Mouse (Mus musculus) adipocyte (in vitro differentiated cells): ENCODE measurements at regions not wholly inside any gene's neighbourhood (a gene's known extent, or its start where the extent isn't known, plus 50 kb on each side); places are given as distances from the start of the nearest gene placed in this dataset.

ENCODE experiments used
- DNase-seq: peaks from one replicate; pipeline ENCODE4 v3.0.0-alpha.2; 2016; ENCODE audit warnings: low spot score

DNA sequence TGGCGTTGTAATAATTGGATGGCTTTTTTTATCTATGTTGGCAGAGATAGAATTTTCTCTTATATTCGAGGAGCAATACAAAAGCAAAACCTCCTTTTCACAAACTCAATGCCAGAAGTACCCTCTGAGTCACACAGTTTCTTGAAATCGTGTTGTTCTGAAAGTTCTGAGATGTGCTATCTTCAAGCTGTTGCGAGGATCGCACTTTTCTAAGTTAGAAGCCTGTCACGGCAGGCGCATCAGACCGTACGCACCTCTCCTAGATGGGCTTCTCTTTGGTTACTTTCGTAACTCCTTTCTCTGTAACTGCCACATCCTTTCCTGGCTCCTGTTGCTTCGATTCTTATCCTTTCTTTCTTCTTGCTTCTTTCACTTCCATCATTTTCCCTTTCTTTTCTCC lies 271.2 kb upstream of the Arrdc3 start:
- no peak for DNase-seq

DNA sequence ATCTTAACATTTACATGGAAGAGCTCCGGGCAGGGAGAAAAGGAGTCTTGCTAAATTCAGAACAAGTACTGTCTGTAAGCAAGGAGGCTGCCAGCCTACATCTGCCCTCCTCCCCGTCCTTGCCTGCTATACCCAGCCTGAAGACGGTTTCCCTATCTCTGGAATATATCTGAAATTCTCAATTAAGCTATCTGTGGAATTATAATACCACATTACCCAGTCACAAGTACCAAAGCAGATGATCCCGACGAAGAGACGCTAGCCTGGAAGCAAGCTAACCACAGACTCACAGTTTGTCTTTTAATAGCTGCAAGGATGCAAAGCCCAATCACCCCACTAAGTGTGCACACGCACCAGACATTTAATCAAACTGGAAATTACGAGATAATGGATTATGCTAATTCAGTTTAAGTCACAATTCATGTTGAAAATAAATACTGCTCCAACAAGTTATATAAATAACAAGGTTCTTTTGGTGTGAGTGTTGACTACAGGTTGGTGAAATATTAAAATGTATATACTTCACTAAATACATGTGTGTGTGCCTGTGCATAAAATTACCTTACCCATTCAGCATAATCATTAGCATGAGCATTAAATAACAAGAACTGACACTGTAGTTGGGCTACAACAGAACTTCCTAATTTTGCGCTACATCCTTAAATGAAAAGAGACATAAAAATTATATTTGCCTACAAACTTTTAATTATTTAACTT lies 269.9 kb upstream of the Arrdc3 start:
- DNase-seq, result no peak

DNA sequence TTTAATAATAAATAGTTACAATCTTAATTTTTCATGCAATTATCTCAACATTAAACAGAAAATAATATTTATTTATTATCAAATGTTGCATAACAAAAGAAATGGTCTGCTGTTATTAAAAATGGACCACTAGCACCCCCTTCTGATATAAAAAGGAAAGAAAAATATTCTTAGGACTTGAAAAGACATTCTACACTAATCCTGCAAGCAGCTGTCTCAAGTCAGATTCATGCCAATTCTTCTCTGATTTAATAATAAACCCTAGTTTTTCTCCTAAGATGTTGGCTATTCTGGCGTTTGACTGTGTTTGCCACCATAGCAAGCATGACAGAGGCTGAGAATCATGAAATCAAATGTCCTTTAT lies 269.3 kb upstream of the Arrdc3 start:
- peak; percentile 48 for DNase-seq

DNA sequence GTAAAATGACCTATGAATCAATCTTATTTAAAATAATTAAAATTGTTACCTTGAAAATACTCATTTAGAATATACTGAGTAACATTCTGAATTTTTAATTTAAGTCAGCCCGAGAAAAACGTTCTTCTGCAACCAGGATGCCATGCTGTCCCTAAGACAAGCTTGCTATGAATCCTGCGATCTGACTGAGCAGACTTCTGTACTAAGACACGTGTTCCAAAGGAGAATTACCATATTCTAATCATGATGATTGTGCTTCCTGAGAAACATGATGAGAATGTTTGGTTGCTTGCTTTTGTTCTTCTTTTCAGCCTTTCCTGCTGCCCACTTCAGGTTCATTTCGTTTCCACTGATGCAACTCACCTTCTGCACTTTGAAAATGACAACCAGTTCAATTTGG lies 268.2 kb upstream of the Arrdc3 start:
- DNase-seq, result no peak

DNA sequence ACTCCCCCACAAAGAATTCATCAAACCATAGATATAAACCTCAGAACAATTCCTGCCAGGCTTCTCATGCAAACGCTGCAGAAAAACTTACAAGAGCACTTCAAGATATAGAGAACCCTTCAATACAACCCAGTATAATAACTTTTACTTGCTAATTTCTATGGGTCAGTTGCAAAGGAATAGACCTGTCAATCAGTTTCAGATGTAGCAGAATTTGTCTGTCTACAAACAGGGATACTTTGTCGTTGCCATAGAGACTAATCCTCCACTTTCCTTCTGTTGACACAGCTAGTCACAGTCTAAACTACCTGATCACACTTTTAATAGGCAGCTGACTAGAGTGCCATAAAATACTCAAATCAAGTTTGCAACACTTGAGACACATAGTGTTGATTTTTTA lies 260.2 kb upstream of the Arrdc3 start:
- DNase-seq, result no peak

DNA sequence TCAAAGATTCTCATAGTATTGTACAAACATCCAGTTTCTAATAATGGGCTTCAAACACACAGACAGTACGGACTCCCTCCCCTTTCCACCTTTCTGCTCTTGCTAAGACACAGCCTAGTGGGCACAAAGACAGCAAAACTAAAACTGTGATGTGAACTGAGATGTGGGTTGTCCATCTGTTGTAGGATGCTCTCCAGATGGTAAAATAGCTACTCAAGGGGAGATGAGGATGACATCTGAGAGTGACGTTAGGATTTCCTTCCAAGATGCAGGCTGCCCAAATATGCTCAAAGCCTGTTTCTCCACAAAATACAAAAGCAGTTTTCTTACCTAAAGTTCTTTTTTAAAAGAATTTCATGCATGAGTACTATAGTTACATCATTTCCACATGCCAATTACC lies 241.8 kb upstream of the Arrdc3 start:
- no peak for DNase-seq

DNA sequence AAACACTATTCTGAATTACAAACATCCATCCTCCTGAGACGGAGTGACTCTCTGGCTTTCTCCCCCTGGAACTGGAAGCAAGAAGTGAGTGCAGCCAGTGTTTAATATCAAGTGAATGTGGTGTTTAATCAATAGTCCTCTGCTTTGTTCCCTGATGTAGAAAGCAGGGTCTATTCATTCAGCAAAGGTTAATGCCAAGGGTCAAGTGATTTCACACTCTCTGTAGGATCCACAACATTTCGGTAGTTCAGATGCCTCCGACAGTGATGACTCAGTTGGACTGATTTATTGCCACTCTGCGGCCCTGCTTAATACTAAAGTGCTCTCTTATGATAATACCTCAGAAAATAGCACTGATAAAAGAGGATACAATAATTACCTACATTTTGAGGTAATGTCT lies 235.6 kb upstream of the Arrdc3 start:
- no peak for DNase-seq

DNA sequence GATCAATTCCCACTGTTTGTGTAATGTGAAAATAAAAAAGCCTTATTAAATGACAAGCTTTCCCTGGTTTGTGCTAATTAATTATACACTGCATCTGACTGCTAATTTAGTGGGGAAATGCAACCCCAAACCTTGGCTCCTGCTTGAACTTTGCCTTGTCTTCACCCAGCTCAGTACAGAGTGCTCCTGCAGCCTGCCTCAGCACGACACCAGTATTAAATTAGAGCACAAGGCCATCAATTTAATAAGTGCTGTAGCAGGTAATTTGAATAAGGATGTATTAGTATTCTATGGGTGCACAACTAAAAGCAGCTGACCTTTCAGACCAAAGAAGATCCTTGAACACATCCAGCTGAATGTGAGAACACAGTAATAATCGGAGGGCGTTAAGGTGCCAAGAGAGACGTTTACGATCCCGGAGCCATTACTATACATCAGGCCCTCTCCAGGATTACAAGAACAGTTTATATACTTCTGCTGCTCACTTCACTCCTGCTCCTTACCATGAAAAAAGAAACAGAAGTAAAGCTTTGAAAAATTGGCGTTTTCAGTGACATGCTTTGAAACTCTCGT lies 230.1 kb upstream of the Arrdc3 start:
- no peak for DNase-seq

DNA sequence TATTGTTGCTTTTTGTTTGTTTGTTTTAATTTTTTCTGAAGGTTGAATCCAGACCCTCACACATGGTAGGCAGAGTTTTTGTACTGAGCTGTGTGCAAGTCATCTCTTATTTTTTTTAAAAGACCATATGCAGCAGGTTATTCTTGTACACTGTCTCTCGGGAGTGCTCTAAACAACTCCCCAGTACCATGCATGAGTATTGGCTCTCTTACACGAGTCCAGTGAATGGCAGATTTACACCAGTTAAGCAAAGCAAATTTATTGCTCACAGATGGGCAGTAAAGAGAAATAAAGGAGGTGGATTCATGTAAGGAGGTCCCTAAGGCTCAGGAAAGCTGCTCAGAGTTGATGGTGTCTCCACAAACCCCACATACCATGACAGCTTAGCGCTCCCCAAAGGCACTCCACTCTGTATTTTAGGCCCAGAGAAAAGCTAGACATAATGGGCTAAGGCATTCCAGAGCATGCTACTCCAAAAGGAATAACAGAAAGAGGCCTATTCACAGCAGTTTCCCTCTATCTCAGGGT lies 216.9 kb upstream of the Arrdc3 start:
- DNase-seq, result no peak

DNA sequence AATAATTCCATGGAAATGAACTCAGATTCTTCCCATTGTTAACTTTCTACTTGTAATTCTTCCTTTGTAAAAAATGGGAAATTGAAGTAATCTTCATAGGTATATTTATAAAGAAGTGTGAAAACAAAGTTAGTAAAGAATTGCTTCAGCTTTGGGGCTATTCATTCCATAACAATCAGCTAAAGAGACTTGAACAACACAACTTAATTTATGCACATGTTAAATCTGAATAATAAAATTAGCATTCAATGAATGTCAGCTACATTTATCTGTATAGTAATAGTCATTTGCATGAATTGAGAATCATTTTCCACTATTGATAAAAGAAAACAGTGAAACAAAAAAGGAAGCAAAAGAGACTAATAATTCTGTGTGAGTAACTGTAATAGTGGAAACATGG lies 193.3 kb upstream of the Arrdc3 start:
- no peak for DNase-seq

DNA sequence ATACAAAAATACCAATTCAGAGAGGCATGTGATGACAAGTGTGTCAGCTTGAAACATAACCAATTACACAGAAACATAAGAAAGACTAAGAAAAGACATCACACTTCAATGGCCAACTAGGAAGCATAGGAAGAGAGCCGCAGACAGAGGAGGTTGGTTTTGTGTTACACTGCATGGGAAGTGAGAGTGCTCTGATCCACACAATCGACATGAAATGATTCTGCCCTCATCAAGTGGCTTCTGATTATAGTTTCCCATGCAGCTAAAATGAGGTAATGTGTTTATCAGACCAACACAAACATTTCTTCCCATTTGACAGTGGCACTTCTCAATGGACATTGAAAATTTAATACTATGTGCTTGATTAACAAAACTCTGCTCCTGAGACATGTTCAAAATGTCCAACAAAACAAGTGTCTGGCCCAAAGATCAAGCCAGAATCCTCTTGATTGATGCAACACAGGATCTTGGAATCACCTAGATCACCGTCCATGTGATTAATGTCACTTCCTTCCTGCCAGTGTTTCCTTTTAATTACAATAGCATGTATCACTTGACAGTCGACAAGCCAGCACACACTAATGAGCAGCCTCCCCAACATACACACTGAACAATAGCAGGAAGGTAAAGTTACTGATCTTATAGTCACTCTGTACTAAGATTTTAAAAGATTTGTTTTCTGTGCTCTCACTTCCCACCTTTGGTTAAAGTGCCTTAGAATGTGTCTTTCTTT lies 192.4 kb upstream of the Arrdc3 start:
- DNase-seq, result no peak

DNA sequence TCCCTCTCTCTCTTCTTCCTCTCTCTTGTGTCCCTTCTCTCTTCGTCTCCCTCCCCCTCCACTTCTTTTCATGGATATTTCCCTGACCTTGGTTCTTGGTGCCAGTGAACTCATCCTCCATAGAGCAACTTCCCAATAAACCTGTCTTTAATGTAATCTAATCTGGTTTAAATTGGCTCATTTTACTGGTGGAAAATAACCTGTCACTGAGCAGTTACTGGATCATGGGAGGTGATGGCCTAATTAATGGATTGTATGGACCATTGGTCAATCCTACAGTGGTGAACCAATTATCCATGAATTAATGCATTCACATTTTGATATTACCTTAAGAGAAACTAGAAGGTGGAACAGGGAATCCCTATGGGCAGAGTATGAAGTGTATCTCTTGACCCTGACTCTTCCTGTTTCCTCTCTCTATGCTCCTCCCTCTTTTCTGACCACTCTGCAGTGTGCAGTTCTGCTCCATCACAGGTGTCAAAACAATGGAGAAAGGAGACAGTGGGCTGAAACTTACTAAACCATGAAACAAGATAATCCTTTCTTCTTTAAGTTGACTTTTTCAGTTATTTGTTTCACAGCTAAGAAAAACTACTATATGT lies 187.5 kb upstream of the Arrdc3 start:
- no peak for DNase-seq

DNA sequence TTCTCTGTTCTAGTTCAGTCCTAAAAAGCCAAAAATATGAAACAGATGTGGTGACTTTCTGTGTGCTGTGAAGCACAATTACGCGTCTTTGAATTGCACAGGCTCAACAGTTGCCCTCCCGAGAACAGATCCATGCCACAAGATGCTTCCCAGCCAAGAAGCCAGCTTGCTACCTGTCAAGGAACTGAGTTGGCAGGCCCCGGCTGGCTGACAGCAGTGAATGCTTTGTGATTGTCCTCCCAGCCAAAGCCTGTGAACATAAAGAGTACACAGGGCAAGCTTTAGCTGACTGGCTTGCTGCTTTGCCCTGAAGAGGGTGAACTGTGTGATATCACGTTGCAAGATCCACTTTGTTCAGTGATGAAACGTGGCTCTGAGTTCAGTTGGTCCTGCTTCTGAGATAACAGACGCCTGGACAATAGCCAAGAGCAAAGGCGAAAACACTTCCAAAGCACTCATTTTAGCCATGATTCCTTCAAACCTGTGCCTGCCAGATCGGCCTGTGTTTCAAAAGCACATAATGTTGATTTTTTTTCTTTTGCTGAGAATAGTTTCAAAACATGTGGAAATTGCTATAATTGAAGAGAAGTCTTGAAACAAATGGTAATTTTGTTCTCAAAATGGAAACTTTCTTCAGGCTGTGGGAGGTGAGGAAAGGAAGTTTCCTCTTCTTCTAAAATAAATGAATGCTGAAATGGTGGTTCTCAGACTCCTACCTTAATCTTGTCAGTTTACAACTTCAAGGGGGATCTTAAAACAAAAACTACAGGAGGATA lies 173.5 kb upstream of the Arrdc3 start:
- DNase-seq, result no peak

DNA sequence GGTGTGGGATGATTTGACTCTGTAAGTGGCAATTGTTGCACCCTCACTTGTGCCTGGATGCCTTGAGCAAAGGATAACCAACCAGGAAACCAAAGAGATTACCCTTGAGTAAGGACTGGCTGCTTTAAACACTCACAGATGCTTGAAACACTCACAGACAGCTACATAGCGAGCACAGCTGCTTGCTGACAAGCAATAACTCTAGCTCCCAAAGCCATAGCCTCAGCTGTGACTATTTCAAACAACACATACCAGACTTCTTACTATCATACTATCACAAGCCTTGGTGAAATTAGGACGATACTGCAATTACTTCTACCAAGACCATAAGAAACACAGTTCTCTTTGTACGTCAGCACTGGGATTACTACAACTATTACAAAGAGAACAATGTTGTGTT lies 163.9 kb upstream of the Arrdc3 start:
- DNase-seq, result no peak

DNA sequence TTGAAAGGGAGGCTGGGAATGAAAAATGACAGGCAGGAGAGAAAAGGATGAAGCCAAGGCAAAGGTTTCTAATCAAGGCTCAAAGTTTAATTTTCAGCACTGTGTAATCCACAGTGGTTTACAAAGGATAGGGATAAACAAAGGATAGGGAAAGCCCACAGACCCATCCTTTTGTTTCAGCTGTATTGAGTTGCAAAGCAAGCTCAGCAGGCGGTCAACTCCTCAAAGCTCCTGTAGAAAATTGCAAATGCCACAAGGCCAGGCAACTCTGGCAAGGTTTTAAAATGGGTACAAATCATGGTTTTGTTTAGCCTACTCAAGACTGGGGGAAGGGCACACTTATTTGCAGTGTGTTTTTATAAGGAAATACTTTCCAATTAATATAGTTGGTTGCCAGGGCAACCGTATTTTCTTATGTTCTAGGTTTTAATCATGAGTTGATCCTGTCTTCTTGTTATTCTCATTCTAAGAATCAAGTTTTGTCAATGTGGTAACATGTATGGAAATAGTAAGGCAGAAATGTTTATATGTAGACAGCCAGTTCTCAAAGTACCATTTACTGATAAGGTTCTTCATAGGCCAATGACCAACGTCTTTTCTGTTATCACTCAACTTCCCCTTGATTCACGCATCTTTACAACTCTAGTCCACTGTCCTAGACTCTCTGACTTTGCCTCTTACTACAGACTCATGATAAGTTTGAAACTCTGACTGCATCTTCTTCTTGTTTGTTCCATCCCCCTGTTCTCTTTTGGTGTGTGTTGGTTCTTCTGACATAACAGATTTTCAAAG lies 159.8 kb upstream of the Arrdc3 start:
- no peak for DNase-seq

DNA sequence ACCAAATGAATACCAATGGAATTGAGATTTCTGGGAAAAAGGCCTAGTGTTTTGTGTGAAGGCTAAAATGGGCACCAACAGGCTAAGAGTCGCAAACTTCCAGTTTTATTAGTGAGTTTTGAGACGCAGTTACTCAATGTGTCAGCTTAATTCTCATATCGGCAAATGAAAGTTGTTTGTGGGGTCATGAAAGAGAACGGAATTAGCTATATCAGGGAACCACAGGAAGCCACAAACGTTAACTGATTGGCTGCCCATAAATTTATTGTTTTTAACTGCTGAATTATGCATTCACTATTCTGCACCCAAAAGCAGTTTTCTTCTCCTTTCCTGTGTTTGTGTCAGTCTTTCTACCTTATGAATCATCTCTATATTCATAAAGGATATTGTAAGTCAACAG lies 154.0 kb upstream of the Arrdc3 start:
- no peak for DNase-seq

DNA sequence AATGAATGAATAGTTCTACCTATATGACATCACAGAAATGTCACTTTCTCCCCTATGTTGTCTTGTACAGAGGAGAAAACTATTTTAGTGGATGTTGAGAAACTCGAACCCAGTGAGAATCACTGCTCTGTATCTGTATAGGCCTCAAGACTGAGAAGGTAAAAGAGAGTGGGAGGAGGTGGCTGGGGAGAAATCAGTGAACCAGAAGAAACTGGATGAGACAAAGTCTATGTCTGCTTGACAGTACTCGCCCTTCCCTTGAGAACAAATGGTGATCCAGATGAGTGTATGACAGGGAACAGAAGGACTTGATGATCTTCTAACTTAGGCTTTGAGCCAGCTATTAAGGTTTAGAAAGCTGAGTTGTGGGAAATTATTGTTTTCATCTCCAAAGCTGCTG lies 137.2 kb upstream of the Arrdc3 start:
- DNase-seq, result no peak

DNA sequence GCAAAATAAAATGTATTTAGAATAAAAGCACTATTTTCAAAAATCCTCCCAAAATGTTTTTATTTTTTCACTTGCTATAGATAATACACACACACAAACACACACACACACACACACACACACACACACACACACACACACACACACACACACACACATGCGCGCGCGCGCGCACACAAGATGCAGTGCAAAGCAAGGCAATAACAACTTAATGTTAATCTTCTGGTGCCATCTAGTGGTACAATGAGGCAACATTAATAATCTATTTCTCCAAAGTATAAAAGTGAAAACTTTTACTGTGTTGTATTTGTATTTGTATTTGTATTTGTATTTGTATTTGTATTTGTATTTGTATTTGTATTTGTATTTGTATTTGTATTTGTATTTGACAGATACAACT lies 136.2 kb upstream of the Arrdc3 start:
- DNase-seq, result peak; percentile 37
